ENCODE assay signal across 8 mouse cellular contexts in the genomic region with DNA sequence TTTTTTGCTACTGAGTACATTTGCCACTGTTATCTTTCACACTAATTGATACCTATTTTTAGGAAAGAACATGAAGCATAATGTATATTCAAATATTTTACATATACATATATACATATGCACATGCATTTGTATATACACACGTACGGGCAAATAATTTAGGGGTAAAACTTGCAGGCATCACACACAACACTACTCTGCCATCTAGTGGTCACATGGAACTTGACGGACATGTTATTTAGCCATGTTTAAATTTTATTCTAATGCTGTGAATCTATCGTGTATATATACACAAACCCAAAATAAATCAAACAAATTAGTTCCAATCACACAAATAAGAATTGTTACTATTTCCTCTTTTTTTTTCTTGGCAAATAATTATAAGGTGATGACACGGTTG.
DNase-seq lines count a peak whose midpoint lies in the region; ATAC-seq and TF ChIP-seq lines count a peak whose summit lies in the region.

No protein-coding gene starts in this region.

- no peak overlapping the region for H3K9ac ChIP-seq in heart, postnatal 0 days (replicated peaks; ENCODE audit: low read depth, low read length)
- H3K9ac ChIP-seq in heart, embryonic 11.5 days (ENCODE audit: low read depth, low read length), result no peak overlapping the region
- H3K9ac ChIP-seq in midbrain, embryonic 14.5 days (replicated peaks; ENCODE audit: low read length), result no peak overlapping the region

- H3K36me3 ChIP-seq in heart, postnatal 0 days (replicated peaks; ENCODE audit: control insufficient read depth, insufficient read depth, low read length), result no peaks in the 10 kb centered on the region
- H3K36me3 ChIP-seq in heart, embryonic 11.5 days (ENCODE audit: control insufficient read depth, insufficient read depth, low read length), result no peaks in the 10 kb centered on the region
- H3K36me3 ChIP-seq in midbrain, embryonic 14.5 days (ENCODE audit: control insufficient read depth, insufficient read depth, low read length), result no peaks in the 10 kb centered on the region
- H3K36me3 ChIP-seq in midbrain, embryonic 10.5 days, result no peaks in the 10 kb centered on the region

- DNase-seq in heart, postnatal 0 days (ENCODE audit: low spot score), result peak; percentile 49
- peak; percentile 86 for DNase-seq in midbrain, embryonic 14.5 days
- DNase-seq in midbrain, embryonic 10.5 days (ENCODE audit: low spot score), result no peak
- peak; percentile 6 for DNase-seq in c-Kit-positive CD71-positive TER-119-positive erythroid progenitor cells, embryonic 14.5 days (ENCODE audit: low spot score)
- DNase-seq in mesoderm, embryonic 11.5 days (ENCODE audit: low read depth, low spot score), result peak; percentile 50
- DNase-seq in spleen, postnatal 10 days (ENCODE audit: low spot score in 2 of 2), result no peak
- DNase-seq in Muller cell, postnatal 12 days (ENCODE audit: inconsistent ontology term), result no peak

- H3K27ac ChIP-seq in heart, postnatal 0 days (ENCODE audit: low read depth), result no peak overlapping the region
- no peak overlapping the region for H3K27ac ChIP-seq in heart, embryonic 11.5 days (ENCODE audit: low read depth, low read length)
- H3K27ac ChIP-seq in midbrain, embryonic 14.5 days (replicated peaks; ENCODE audit: low read depth, low read length), result no peak overlapping the region
- no peak overlapping the region for H3K27ac ChIP-seq in midbrain, embryonic 10.5 days (replicated peaks)

- H3K9me3 ChIP-seq in heart, postnatal 0 days (replicated peaks; ENCODE audit: control insufficient read depth, low read length), result no peaks in the 10 kb centered on the region
- no peaks in the 10 kb centered on the region for H3K9me3 ChIP-seq in heart, embryonic 11.5 days (replicated peaks; ENCODE audit: control insufficient read depth, low read length)
- H3K9me3 ChIP-seq in midbrain, embryonic 14.5 days (ENCODE audit: control insufficient read depth, low read length), result no peaks in the 10 kb centered on the region
- H3K9me3 ChIP-seq in midbrain, embryonic 10.5 days (replicated peaks), result no peaks in the 10 kb centered on the region

- no peak overlapping the region for H3K4me2 ChIP-seq in heart, postnatal 0 days (ENCODE audit: low read depth, low read length)
- no peak overlapping the region for H3K4me2 ChIP-seq in heart, embryonic 11.5 days
- H3K4me2 ChIP-seq in midbrain, embryonic 14.5 days (ENCODE audit: low read length), result no peak overlapping the region

- no peaks in the 10 kb centered on the region for H3K4me1 ChIP-seq in heart, postnatal 0 days (ENCODE audit: control insufficient read depth, insufficient read depth)
- H3K4me1 ChIP-seq in heart, embryonic 11.5 days (ENCODE audit: control insufficient read depth, insufficient read depth, low read length), result no peaks in the 10 kb centered on the region
- no peaks in the 10 kb centered on the region for H3K4me1 ChIP-seq in midbrain, embryonic 14.5 days (ENCODE audit: control insufficient read depth, insufficient read depth, low read length)
- H3K4me1 ChIP-seq in midbrain, embryonic 10.5 days, result no peaks in the 10 kb centered on the region

- no peak for ATAC-seq in heart, postnatal 0 days (ENCODE audit: insufficient read depth, low read depth)
- no peak for ATAC-seq in heart, embryonic 11.5 days (replicated peaks; ENCODE audit: insufficient number of reproducible peaks, low FRiP score, low TSS enrichment)
- no peak for ATAC-seq in midbrain, embryonic 14.5 days (ENCODE audit: low FRiP score, low TSS enrichment)

- no peak for TF ChIP-seq EP300 in heart, postnatal 0 days (IDR thresholded peaks at IDR 0.05; ENCODE audit: low read depth)

- H3K27me3 ChIP-seq in heart, postnatal 0 days (ENCODE audit: control insufficient read depth, insufficient read depth, low read length), result no peaks in the 10 kb centered on the region
- H3K27me3 ChIP-seq in heart, embryonic 11.5 days (ENCODE audit: control insufficient read depth, insufficient read depth, low read length), result no peaks in the 10 kb centered on the region
- no peaks in the 10 kb centered on the region for H3K27me3 ChIP-seq in midbrain, embryonic 14.5 days (ENCODE audit: control insufficient read depth, insufficient read depth, low read length)
- H3K27me3 ChIP-seq in midbrain, embryonic 10.5 days (ENCODE audit: low read depth, poor library complexity, severe bottlenecking), result no peaks in the 10 kb centered on the region

- no peak overlapping the region for H3K4me3 ChIP-seq in heart, postnatal 0 days (ENCODE audit: low read depth, low read length)
- no peak overlapping the region for H3K4me3 ChIP-seq in heart, embryonic 11.5 days (ENCODE audit: low read depth, low read length)
- no peak overlapping the region for H3K4me3 ChIP-seq in midbrain, embryonic 14.5 days (replicated peaks; ENCODE audit: low read depth, low read length)
- no peak overlapping the region for H3K4me3 ChIP-seq in midbrain, embryonic 10.5 days

- TF ChIP-seq CTCF in heart, postnatal 0 days (IDR thresholded peaks at IDR 0.05; ENCODE audit: low read depth), result peak; percentile 75

- 29% methylated on average over 5 of the region's 5 CpGs for WGBS in heart, postnatal 0 days
- WGBS in heart, embryonic 11.5 days (ENCODE audit: insufficient replicate concordance), result 38% methylated on average over 5 of the region's 5 CpGs
- 35% methylated on average over 5 of the region's 5 CpGs for WGBS in midbrain, embryonic 14.5 days
- WGBS in midbrain, embryonic 10.5 days, result 48% methylated on average over 5 of the region's 5 CpGs

Comparison
In these comparisons a context has a peak if more than half of its experiments do, and no peak if none do; other contexts are left out.
1. DNase-seq: peak in heart, postnatal 0 days (single experiment), midbrain, embryonic 14.5 days (single experiment), c-Kit-positive CD71-positive TER-119-positive erythroid progenitor cells, embryonic 14.5 days (single experiment) and mesoderm, embryonic 11.5 days (single experiment); none in midbrain, embryonic 10.5 days (single experiment), spleen, postnatal 10 days (0 of 2) and Muller cell, postnatal 12 days (single experiment).